Mouse (Mus musculus): ENCODE results near the gene Snrpf.
"Not testable (repeated sequence)": the region's sequence is repeated elsewhere in the genome, so short reads cannot be mapped to it uniquely, and the experiment has no call there.

Gene Snrpf

GRCm38 (mm10) chr10:93577271-93577886 is 12.1 kb downstream of the Snrpf start:
- peak; percentile 57 for DNase-seq (ENCODE audit: extremely low read depth, low read depth)

DNA sequence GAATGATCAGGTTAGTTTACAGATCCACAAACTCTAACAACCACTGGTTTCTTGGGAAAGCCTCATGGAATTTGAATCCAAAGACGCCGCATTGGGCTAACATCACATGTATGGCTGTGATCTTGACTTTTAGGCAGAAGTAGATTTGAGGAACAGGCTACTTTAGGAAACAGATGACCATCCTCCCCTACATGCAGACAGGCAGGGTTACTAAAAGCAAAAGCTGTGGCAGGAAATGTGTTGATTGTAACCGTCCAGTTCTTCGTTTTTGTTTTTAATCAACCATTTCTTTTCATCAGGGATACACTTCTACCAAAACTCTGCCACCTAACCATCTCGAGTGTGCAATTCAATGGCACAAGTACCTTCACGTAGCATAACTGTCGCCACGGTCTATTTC is 13.5 kb downstream of the Snrpf start:
- no peak for DNase-seq (ENCODE audit: extremely low read depth, low read depth)

- DNase-seq (ENCODE audit: extremely low read depth, low read depth), result no peak
Measured at GRCm38 (mm10) chr10:93574966-93575365, 14.5 kb downstream of the Snrpf start.

- DNase-seq (ENCODE audit: extremely low read depth, low read depth), result no peak
Measured at GRCm38 (mm10) chr10:93572209-93572608, 17.3 kb downstream of the Snrpf start.

DNA sequence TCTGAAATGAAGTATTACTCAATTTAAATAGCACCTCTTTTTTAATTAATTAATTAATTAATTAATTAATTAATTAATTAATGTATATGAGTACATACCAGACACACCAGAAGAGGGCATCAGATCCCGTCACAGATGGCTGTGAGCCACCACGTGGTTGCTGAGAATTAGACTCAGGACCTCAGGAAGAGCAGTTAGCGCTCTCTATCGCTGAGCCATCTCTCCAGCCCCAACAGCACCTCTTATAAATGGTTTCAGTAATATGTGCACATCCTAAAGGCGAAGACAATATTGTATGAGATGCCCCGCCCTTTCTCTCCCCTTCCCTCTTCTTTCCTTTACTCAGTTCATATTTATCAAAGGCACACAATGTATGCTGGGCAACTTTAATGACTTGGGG is 20.8 kb downstream of the Snrpf start:
- DNase-seq (ENCODE audit: extremely low read depth, low read depth), result no peak

GRCm38 (mm10) chr10:93567841-93568566 is 21.5 kb downstream of the Snrpf start:
- DNase-seq (ENCODE audit: extremely low read depth, low read depth), result no peak

- DNase-seq (ENCODE audit: extremely low read depth, low read depth), result no peak
Measured at GRCm38 (mm10) chr10:93567066-93567465, 22.4 kb downstream of the Snrpf start.

DNA sequence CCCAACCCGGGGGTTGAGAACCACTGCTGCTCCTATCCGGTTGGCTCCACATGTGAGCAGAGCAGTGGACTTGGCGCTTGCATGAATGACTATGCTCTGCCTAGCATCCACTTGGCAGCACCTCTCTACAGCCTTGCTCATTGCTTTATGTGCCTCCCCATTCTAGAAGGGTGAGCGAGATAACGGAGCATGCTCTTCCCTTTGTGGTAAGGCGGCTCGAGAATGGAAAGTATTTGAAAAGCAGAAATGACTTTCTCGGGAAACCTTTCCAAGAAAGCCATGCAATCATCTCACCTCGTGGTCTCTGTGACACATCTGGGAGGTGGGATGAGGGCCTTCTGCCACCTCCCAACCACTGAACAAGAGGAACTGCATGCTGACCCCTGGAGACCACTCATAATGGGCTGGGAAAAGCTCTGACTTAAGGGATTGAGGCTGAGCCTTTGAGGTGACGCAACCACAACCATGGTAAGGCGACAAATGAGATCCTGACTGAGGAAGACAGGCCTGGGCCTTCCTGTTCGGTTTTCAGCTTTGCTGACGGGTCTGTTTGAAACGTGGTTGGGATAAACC is 24.9 kb downstream of the Snrpf start:
- DNase-seq (ENCODE audit: extremely low read depth, low read depth), result peak; percentile 43

DNA sequence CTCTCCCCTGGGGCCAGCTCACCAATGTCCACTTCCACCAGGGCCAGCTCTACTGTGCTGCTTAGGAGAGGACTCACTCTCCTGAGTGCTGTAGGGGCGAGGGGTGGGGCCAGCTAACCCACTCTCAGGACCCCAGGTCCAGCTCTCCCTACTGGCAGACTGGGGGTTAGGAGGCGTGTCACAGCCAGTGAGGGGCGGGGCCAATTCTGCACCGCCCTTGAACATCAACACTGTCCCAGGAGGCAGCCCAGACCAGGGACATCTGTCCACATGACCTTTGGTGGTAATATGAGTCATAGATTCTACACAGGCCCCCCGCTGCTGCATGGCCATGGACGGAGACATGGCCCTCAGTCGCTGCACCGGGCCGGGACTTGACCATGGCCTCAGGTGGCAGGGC is 29.7 kb downstream of the Snrpf start:
- DNase-seq (ENCODE audit: extremely low read depth, low read depth), result no peak

DNA sequence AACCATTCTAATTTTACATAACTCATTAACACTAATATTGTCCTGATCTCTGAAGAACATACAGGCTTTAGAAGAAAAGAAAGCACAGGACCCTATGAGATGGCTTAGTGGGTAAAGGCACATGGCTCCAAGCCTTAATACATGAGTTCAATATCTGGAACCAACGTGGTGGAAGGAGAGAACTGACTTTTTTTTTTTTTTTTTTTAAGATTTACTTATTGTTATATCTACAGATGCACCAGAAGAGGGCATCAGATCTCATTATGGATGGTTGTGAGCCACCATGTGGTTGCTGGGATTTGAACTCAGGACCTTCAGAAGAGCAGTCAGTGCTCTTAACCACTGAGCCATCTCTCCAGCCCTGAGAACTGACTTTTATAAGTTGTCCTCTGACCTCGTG is 31.5 kb downstream of the Snrpf start:
- DNase-seq (ENCODE audit: extremely low read depth, low read depth), result not testable (repeated sequence)

- DNase-seq (ENCODE audit: extremely low read depth, low read depth), result no peak
Measured at GRCm38 (mm10) chr10:93552596-93552995, 36.9 kb downstream of the Snrpf start.

GRCm38 (mm10) chr10:93549821-93550220 is 39.7 kb downstream of the Snrpf start:
- DNase-seq (ENCODE audit: extremely low read depth, low read depth), result no peak

GRCm38 (mm10) chr10:93548991-93549390 is 40.5 kb downstream of the Snrpf start:
- peak; percentile 56 for DNase-seq (ENCODE audit: extremely low read depth, low read depth)

DNA sequence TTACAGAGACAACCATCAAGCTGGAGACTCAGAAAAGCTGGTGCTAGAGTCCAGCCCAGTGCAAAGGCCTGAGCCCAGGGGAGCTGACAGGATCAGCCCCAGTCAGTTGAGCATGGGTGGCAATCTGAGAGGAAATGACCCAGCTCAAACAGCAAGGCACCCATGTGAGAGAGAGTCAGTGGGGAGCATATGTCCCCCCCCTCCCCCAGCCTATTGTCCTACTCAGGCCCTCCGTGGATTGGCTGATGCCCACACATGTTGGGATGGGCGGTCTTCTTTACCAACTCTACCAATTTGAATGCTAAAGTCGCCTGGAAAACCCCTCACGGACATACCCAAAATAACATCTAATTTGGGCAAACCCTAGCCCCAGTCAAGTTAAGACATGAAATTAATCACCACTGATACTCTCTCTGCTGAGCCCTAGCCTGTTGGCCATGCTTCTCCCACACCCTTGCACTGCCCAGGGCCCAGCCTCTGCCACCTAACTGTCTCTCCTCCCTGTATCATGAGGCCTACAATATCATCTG is 41.7 kb downstream of the Snrpf start:
- DNase-seq (ENCODE audit: extremely low read depth, low read depth), result no peak

- DNase-seq (ENCODE audit: extremely low read depth, low read depth), result no peak
Measured at GRCm38 (mm10) chr10:93544172-93544571, 45.3 kb downstream of the Snrpf start.

DNA sequence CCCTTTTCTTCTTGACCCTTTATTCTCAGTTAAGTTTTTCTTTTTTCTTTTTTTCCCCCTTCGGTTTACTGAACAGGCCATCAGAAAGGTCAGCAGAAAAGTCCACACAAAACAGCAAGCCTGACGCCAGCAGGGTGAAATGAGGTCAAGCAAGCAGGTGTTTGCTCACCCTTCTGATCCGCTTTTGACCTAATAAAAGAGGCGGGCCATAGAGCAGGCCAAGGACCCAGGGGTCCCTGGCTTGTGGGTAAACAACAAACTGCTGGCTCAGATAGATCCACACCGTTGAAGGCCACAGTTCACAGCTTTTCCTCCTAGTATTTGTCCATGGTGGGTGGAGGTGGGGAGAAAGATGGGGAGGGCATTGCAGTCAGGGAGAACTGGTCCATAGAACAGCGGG is 46.3 kb downstream of the Snrpf start:
- DNase-seq (ENCODE audit: extremely low read depth, low read depth), result no peak

GRCm38 (mm10) chr10:93542356-93542755 is 47.1 kb downstream of the Snrpf start:
- no peak for DNase-seq (ENCODE audit: extremely low read depth, low read depth)

DNA sequence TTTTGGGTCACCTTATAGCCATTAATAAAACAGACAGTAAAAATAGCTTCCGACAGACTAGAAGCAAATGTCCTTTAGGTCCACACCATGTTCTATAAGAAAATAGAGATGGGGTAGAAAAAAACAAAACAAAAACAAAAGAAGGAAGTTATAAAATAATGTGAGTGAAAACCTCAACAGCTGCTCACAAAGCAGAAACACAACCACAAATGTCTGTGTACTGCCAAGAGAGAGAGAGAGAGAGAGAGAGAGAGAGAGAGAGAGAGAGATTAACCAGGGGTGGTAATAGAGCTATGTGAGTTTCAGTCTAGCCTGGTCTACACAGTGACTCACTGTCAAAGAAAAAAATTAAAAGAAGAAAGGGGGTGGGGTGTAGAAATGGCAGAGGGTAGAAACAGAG is 47.9 kb downstream of the Snrpf start:
- peak; percentile 50 for DNase-seq (ENCODE audit: extremely low read depth, low read depth)

- DNase-seq (ENCODE audit: extremely low read depth, low read depth), result no peak
Measured at GRCm38 (mm10) chr10:93540431-93541210, 48.9 kb downstream of the Snrpf start, which contains the start of gene Ccdc38. Ccdc38 (plus strand) TSS chr10:93540632.

GRCm38 (mm10) chr10:93539775-93540430 is 49.6 kb downstream of the Snrpf start, which contains the start of gene Amdhd1:
Amdhd1 (minus strand) TSS chr10:93540033.
- DNase-seq (ENCODE audit: extremely low read depth, low read depth), result peak; percentile 56

DNA sequence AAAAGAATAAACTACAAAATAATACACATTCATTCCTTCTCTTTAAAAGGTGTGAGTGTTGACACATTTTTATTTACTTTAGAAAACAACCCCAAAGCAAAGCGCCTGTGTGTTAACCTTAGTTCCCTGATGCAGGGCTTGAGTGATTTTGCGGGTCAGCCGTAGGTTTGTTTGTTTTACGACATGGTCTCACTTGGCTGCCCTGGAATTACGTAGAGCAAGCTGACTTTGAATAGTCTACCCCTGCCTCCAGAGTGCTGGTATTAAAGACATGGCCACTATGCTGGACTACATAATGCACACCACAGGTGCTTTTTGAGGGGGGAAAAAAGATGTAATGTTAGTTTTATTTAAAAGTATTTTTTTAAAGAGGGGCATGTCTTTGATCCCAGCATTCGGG is 50.7 kb downstream of the Snrpf start:
- DNase-seq (ENCODE audit: extremely low read depth, low read depth), result no peak
